Mouse (Mus musculus) ovary, postnatal 10 days (tissue): Measurements from ENCODE around the gene Dpp9.

Source experiments
- DNase-seq: peaks from one replicate; pipeline ENCODE4 v3.0.0; 2022; ENCODE audit warnings: low spot score

Dpp9 gene

GRCm38 (mm10) chr17:56182975-56183657 lies 35.6 kb downstream of the Dpp9 start:
- DNase-seq, result no peak

DNA sequence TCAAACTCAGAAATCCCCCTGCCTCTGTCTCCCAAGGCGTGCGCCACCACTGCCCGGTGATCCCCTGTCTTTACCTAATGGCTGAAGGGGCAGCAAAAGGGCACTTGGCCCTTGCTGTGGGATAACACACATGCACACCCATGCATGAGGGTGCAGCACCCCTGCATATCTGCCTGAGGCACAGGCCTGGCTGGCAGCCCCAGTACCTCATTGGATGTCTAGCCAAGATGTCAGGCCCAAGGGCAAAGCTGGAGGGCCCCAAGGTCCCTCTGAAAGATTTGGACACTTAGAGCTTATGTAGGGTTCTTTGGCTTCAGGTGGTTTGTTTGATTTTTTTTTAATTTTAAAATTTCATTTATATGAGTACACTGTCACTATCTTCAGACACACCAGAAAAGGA lies 43.3 kb downstream of the Dpp9 start:
- no peak for DNase-seq

DNA sequence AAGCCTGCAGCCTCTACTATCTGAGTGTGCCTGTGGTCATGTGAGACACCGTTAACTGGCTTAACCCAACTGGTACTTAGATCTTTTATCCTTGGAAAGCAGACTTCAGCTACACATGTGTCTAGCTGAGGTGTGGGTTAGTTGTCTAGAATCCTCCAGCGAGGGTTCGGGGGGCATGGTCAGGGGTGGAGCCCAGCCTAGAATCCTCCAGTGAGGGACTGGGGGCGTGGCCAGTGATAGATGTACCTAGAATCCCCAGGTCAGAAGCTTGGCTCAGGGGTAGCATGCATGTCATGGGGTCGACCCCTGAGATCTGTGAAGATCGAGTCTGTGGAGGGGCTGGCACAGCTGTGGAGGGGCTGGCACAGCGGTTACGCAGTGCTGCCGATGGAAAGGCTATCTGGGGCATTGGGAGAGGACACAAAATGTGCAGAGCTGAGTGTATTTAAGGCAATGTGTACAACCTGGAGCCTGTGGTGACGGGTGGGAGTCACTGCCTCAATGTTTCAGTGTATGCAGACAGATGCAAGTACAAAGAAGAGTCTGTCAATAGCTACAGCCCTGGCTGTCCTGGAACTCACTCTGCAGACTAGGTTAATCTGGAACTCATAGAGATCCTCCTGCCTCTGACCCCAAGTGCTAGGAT lies 45.2 kb downstream of the Dpp9 start:
- DNase-seq, result no peak

DNA sequence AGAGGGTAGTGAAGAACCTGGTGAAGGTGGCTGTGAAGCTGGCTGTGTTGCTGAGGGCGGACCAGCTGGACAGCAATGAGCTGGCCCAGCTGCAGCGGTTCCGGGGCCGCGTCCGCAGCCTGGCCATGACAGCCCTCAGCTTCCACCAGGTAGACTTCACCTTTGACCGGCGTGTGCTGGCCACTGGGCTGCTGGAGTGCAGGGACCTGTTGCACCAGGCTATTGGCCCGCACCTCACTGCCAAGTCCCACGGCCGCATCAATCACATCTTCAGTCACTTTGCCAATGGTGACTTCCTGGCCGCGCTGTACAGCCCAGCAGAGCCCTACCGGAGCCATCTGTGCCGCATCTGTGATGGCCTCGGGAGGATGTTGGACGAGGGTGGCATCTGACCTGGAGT lies 46.8 kb downstream of the Dpp9 start:
- no peak for DNase-seq

GRCm38 (mm10) chr17:56171456-56171855 lies 47.2 kb downstream of the Dpp9 start:
- DNase-seq, result no peak

- no peak for DNase-seq
Measured at GRCm38 (mm10) chr17:56170636-56171035, 48.1 kb downstream of the Dpp9 start.

DNA sequence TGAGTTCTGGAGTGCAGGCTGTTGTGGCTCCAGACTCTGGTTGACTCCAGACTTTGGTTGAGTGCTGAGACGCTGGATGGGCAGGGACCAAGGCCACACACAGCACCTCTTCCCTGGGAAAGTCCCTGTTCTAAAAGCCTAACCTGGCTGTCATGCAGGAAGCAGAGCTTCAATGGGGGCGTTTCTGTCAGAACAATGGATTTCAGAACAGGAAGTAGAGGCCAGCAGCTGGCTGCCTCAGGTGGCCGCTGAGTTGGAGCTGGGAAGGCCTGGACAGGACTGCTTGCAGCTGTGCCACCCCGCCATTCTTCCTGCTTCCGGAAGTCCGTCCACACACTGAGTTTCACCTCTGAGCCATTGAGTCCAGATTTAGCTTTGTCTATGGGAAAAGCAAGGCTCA lies 48.9 kb downstream of the Dpp9 start:
- no peak for DNase-seq

DNA sequence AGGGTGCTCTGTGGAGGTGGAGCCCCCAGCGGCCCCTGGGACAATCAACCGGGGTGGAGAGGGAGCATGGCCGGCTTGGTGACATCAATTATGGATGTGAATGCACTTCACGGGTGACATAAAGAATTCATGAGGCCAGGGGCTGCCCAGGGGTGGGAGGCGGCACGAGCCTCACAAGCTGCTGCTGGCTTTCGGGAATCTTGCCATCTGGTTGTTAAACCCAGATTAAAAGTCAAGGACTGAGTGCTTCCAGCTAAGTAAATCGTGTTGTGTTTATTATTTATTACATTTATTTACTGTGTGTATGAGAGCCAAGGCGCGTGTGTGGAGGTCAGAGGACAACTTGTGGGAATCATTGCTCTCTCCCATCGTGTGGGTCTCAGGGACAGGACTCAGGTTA lies 53.0 kb downstream of the Dpp9 start:
- DNase-seq, result no peak

- no peak for DNase-seq
Measured at GRCm38 (mm10) chr17:56164510-56164909, 54.2 kb downstream of the Dpp9 start.

DNA sequence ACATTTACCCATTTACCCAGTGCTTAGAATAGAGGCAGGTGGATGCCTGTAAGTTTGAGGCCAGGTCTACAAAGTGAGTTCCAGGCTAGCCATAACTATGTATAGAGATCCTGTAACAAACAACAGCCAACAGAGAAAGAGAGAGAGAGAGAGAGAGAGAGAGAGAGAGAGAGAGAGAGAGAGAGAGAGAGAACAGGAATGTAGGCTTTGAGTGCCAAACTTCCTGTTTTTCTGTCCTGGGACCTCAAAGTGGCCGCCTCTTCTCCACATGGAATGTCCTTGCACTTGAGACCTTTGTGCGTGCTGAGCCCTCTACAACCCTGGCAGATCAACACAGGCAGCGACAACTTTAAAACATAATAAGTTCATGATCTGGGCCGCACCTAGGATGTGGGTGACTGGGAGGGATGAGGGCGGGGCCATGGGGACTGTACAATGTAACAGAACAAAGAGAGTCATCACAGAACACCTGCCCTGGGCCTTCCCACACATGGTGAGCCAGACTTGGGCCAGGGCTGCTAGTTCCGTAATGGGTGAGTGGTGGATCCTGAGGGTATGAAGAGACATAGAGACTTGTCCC lies 55.1 kb downstream of the Dpp9 start:
- DNase-seq, result no peak

GRCm38 (mm10) chr17:56162231-56162774 lies 56.4 kb downstream of the Dpp9 start, which contains the start of gene Tnfaip8l1:
Gene Tnfaip8l1, plus strand, starts transcription at chr17:56162477.
- DNase-seq, result peak; percentile 75

DNA sequence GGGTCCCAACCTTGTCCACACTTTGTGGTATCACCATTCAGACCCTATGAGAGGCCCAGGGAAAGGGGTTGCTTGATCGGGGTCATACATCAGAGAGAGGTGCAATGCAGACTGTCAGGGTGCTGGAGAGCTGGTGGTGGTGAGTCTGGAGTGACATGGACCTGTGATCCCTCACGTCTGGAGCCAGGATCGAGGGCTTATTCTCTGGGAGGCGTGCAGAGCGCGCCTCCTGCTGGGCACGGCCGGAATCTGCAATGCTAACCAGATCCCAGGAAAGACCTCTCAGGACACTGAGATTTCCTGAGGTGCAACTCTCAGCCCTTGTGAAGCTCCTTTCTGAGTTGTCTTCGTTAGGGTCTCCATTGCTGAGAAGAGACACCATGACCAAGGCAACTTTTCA lies 59.0 kb downstream of the Dpp9 start:
- no peak for DNase-seq

DNA sequence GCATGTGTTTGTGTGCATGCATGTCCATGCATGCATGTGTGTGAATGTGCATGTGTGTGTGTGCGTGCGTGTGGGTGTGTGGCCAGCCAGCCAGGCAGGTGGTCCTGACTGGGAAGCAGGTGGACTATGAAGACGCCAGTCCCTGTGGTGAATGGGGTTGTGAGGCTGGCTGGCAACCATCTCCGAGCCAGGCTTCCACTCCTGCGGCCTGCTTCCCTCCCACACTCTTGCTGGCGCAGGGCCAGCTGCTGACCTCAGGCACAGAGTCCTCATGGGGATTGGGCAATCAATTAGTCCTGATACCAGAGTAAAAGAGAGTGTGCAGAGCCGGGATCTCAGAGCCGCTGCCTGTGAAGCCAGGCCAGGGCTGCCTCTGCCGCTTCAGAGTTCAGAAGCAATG lies 65.1 kb downstream of the Dpp9 start:
- DNase-seq, result no peak

GRCm38 (mm10) chr17:56149897-56150296 lies 68.8 kb downstream of the Dpp9 start:
- DNase-seq, result no peak

DNA sequence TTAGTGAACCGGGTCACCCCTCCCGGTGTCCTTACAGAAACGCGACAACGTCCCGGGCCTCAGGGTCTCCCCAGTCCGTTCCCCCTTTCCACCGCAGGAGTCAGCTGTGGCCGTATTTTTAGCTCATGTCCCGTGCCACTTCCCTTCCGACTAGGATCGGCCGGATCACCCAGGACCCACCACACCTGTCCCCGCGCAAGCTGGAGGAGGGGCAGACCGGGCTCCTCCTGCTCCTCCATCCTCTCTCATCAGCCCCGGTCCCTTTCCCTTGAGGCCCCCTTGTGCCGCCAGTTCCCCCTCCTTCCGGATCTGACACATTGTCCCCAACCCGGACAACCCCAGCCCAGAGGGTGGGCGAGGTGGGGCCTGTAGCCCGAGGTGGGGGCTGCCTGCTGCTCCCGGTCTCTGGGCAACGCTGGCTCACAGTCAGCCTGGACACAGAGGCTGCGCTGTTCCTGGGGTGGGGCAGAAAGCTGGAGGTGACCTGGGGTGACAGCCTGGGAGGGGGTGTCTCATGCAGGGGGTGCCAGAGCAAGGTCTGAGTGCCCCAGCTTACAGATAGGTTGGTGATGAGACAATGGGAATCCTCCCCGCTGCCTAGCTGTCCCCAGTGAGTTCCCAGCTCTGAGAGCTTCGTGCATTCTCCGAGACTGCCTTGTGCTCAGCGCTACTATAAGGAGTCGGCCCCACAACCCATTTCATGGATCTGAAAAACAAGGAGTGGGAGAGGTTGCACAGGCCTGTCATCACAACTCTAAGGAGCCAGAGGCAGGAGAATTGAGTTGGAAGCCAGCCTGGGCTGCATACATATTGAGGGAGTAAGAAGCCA lies 69.7 kb downstream of the Dpp9 start:
- no peak for DNase-seq

- DNase-seq, result no peak
Measured at GRCm38 (mm10) chr17:56148280-56148679, 70.4 kb downstream of the Dpp9 start.

DNA sequence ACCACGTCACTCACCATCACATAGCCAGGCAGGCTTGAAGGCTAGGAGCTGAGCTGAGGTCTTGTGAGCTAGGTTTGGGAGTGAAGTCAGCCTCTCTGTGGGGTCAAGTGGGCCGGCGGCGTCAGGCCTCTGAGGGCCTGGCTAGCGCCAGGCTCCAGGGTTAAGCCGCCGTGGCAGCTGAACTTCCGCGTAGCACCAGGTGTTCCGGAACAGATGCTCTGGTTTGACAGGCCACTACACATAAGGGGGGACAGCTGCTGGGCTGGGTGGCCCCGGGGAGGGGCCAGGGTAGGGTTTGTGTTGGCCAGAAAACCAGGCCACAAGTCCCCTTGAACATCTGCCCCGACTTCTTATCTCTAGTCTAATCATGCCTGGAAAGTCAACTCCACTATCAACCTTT lies 71.3 kb downstream of the Dpp9 start:
- DNase-seq, result no peak

GRCm38 (mm10) chr17:56146131-56146530 lies 72.6 kb downstream of the Dpp9 start:
- no peak for DNase-seq

DNA sequence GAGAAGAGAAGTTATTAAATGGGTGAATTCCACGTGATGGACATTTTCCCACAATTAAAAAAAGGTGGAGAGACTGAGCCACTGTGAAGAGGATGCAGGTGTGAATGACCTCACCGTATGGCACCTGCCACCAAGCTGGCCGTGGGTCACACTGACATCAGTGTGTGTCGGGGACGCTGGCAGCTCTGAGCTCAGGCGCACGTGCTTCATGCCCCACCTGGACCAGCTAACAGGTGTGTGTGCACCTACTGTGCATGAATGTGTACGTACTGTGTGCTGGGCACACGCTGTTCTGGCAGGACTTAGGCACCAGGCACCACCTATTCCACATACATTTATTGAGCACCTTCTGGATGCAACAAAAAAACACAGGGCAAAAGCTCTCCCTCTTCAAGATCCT lies 74.2 kb downstream of the Dpp9 start:
- DNase-seq, result no peak

DNA sequence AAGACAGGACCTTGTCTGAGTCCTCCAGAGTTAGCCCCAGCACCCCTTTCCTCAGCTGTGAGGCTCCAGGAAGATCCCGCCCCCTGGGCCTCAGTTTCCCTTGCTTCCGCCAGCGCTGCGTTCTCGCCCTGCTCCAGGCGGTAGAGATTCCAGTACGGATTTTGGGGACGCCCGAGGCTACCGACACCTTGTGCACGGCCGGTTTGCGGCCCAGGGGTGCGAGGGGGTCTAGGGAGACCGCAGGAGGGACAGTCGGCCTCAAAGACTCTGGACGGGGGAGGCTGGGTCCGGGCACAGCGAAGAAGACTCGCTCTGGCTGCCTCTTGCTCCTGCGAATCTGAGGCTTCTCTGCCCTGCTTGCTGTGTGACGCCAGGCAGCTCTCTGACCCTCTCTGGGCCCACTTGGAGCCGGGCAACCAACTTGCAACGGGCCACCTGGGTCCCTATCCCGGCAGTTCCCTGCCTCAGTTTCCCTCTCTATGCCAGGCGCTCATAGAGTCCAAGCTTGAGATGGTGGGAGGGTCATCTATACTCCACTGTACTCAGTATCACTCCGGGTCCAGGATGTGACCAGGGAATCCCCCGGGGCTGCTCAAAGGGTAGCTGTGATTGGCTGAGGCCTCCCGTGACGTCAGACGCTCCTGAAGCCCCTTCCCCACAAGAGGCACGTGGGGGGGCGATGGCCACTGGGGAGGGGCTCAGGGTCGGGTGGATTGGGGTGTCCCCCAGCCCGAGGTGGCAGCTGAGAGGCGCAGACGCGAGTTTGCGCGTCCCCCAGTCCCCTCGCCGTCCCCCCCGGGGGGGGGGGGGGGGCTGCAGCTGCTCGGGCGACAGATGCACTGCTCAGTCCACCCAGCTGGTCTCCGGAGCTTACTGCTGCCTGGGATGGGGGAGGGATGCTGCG lies 76.8 kb downstream of the Dpp9 start:
- DNase-seq, result no peak

GRCm38 (mm10) chr17:56139858-56140595 lies 78.7 kb downstream of the Dpp9 start, which contains the start of gene Sema6b:
Gene Sema6b, minus strand, starts transcription at chr17:56140343.
- DNase-seq, result no peak
